Mouse (Mus musculus) lung, embryonic 16.5 days (tissue): ENCODE measurements around the gene Phf13. TPM values are rescaled to one million over a fixed set of nuclear protein-coding genes. Genes with fewer than 3 reads are reported as not detected.

Experiments
- ATAC-seq: fragments of 200-750 bp; cut with Nextera tagmentation; 2 replicates; pipeline ENCODE4 v1.8.0; 2017; ENCODE audit warnings: low read depth, mild to moderate bottlenecking, moderate library complexity
- H3K27ac ChIP-seq: fragments of 300-500 bp; sonication (generic); 2 replicates; pipeline ENCODE4 v1.5.1; 2014; ENCODE audit warnings: mild to moderate bottlenecking, control low read depth, low read length
- H3K27me3 ChIP-seq: fragments of 300-500 bp; sonication (generic); 2 replicates; pipeline ENCODE4 v1.6.1; 2014; ENCODE audit warnings: low read depth, low read length, mixed read lengths; ENCODE audit not compliant: control insufficient read depth, insufficient read depth
- H3K36me3 ChIP-seq: fragments of 300-500 bp; sonication (generic); 2 replicates; pipeline ENCODE4 v1.6.1; 2014; ENCODE audit warnings: low read length; ENCODE audit not compliant: control insufficient read depth, insufficient read depth
- H3K4me1 ChIP-seq: fragments of 300-500 bp; sonication (generic); replicated peaks from 2 replicates; pipeline ENCODE4 v1.6.1; 2014; ENCODE audit warnings: low read length, mixed read lengths; ENCODE audit not compliant: control insufficient read depth, insufficient read depth
- H3K4me2 ChIP-seq: fragments of 300-500 bp; sonication (generic); 2 replicates; pipeline ENCODE4 v1.6.1; 2014; ENCODE audit warnings: low read depth, low read length, control low read depth
- H3K4me3 ChIP-seq: fragments of 300-500 bp; sonication (generic); 2 replicates; pipeline ENCODE4 v1.5.1; 2014; ENCODE audit warnings: mild to moderate bottlenecking, low read length, control low read depth
- H3K9ac ChIP-seq: fragments of 300-500 bp; sonication (generic); 2 replicates; pipeline ENCODE4 v1.6.1; 2014; ENCODE audit warnings: low read length, control low read depth
- H3K9me3 ChIP-seq: fragments of 300-500 bp; sonication (generic); 2 replicates; pipeline ENCODE4 v1.6.1; 2016; ENCODE audit warnings: low read length; ENCODE audit not compliant: control insufficient read depth
- WGBS: fragments of 180-500 bp; shearing (Covaris S2); extraction: QIAGEN DNeasy Blood & Tissue Kit; methylation state at CpG from one replicate; pipeline ENCODE4 v1.1.7; 2014; 5-methylcytosine and 5-hydroxymethylcytosine counted together
- polyA plus RNA-seq: library from polyadenylated mRNA; unstranded; fragments of >200 nt; fragmentation: Nextera tagmentation; extraction: Ambion mirVana; gene quantifications from 2 replicates; pipeline ENCODE4 v1.2.1, GENCODE M21; 2015

Phf13 gene
- polyA plus RNA-seq, 1 experiment from 2014 or later, result 26.8 TPM

DNA sequence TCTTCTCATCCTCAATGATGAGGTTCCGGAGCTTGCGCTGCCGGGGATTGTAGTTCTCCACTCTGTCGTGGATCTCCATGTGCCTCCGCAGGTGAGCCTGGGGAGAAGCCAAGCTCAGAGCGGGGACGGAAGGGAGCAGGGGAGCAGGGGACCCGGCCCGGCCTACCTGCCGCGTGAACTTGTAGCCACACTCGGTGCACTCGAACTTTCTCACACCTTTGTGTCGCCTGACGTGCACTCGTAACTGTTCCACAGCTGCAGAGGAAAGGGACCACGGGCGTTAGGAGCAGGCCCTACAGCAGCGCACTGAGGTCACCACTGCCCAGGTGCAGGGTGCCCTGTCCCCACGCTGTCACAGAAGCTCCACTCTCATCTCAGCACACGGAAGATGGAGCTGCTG, 24.0 kb upstream of the Phf13 start:
- no peak for ATAC-seq
- Histone ChIP-seq H3K27me3 (no peaks in the 10 kb centered on the region), H3K36me3 (peaks cover 53% of the 10 kb centered on the region)

DNA sequence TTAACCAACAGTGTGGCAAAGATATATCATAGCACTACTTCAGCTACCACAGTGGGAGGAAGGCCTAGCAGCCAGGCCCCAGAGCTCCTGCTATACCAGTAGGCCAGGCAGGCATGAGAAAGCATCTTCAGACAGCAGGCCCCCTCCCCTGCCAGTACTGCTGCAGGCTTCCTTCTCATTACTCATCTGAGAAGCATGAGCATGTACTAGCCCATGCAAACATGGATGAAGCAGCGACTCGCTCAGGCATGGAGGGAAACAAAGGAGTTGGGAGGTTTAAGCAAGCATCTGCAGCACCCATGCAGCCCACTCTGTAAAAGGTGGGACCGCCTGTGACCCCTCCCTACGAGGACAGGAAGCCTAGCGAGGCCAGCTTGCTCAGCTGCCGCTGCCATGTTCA, 23.0 kb upstream of the Phf13 start:
- no peak overlapping the region for H3K27ac ChIP-seq
- peaks cover 61% of the 10 kb centered on the region for H3K36me3 ChIP-seq
- no peak overlapping the region for H3K9ac ChIP-seq
- peaks cover 7% of the 10 kb centered on the region; the same call in 1 of the 2 replicates for H3K4me1 ChIP-seq
- no peak overlapping the region for H3K4me3 ChIP-seq
- no peak for ATAC-seq
- no peak overlapping the region for H3K4me2 ChIP-seq
- no peaks in the 10 kb centered on the region for H3K27me3 ChIP-seq
- WGBS, result 78% methylated on average over 6 of the region's 6 CpGs
- H3K9me3 ChIP-seq, result no peaks in the 10 kb centered on the region

More for the DNA sequence above, 24.0 kb upstream of the Phf13 start:
- peaks cover 13% of the 10 kb centered on the region for H3K4me1 ChIP-seq
- no peaks in the 10 kb centered on the region for H3K9me3 ChIP-seq
- no peak overlapping the region for H3K4me3 ChIP-seq
- WGBS, result 86% methylated on average over 21 of the region's 21 CpGs
- H3K27ac ChIP-seq, result no peak overlapping the region
- no peak overlapping the region for H3K4me2 ChIP-seq
- H3K9ac ChIP-seq, result no peak overlapping the region

- Histone ChIP-seq H3K4me1 (peaks cover 24% of the 10 kb centered on the region), H3K4me3 (no peak overlapping the region), H3K27me3 (no peaks in the 10 kb centered on the region), H3K4me2 (no peak overlapping the region), H3K9ac (no peak overlapping the region), H3K9me3 (no peaks in the 10 kb centered on the region), H3K27ac (no peak overlapping the region), H3K36me3 (peaks cover 27% of the 10 kb centered on the region)
- WGBS, result 77% methylated on average over 12 of the region's 12 CpGs
- ATAC-seq, result no peak
Measured at GRCm38 (mm10) chr4:152013036-152013813, 17.2 kb upstream of the Phf13 start.

GRCm38 (mm10) chr4:152012109-152012508, 16.1 kb upstream of the Phf13 start:
- 87% methylated on average over 16 of the region's 16 CpGs for WGBS
- H3K36me3 ChIP-seq, result peaks cover 24% of the 10 kb centered on the region
- no peak overlapping the region for H3K27ac ChIP-seq
- H3K9me3 ChIP-seq, result no peaks in the 10 kb centered on the region
- H3K4me1 ChIP-seq, result peaks cover 33% of the 10 kb centered on the region
- no peaks in the 10 kb centered on the region for H3K27me3 ChIP-seq
- no peak overlapping the region for H3K4me3 ChIP-seq
- no peak overlapping the region for H3K9ac ChIP-seq
- no peak overlapping the region for H3K4me2 ChIP-seq
- no peak for ATAC-seq

DNA sequence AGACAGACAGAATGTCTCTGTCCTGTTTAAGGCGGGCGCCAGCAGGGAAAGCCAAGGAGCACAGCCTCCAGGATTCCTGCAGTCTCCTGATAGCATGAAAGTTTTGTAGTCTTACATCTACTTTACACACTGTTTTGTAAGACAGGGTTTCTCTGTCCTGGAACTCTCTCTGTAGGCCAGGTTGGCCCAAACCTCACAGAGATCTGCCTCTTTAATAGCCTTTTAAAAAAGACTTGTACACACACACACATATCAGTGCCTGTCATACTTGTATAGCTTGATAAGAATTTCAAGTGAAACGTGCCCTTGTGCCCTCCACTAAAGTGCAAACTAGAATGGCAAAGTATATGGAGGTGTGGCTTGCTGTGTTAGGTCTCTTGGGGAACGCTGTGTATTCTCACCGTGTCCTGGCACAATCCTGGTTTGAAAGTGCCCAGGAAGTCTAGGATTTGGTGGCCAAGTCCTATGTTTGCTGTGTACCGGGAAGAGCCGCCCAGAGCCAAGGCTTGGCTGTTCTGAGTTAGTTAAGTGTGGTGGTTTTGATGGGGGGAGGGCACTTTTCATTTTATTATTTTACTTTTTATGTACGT, 15.2 kb upstream of the Phf13 start:
- H3K36me3 ChIP-seq, result peaks cover 24% of the 10 kb centered on the region
- 52% methylated on average over 8 of the region's 8 CpGs for WGBS
- H3K4me3 ChIP-seq, result peak overlapping the region; percentile 79
- H3K27me3 ChIP-seq, result no peaks in the 10 kb centered on the region
- no peaks in the 10 kb centered on the region for H3K9me3 ChIP-seq
- H3K9ac ChIP-seq, result peak overlapping the region; percentile 77
- peak overlapping the region; percentile 95 for H3K4me2 ChIP-seq
- peaks cover 36% of the 10 kb centered on the region for H3K4me1 ChIP-seq
- peak overlapping the region; percentile 96 for H3K27ac ChIP-seq
- ATAC-seq, result no peak

GRCm38 (mm10) chr4:152010707-152011134, 14.7 kb upstream of the Phf13 start:
- 10% methylated on average over 13 of the region's 13 CpGs for WGBS
- peaks cover 19% of the 10 kb centered on the region for H3K36me3 ChIP-seq
- H3K27ac ChIP-seq, result peak overlapping the region; percentile 96
- no peaks in the 10 kb centered on the region for H3K27me3 ChIP-seq
- H3K9me3 ChIP-seq, result no peaks in the 10 kb centered on the region
- ATAC-seq, result no peak
- H3K4me1 ChIP-seq, result peaks cover 36% of the 10 kb centered on the region
- H3K4me3 ChIP-seq, result peak overlapping the region; percentile 79
- peak overlapping the region; percentile 77 for H3K9ac ChIP-seq
- peak overlapping the region; percentile 95 for H3K4me2 ChIP-seq

GRCm38 (mm10) chr4:152010091-152010706, 14.1 kb upstream of the Phf13 start:
- WGBS, result 2% methylated on average over 10 of the region's 10 CpGs
- ATAC-seq, result peak; percentile 5; the same call in 1 of the 2 replicates
- Histone ChIP-seq H3K27me3 (no peaks in the 10 kb centered on the region), H3K9me3 (no peaks in the 10 kb centered on the region), H3K4me2 (peak overlapping the region; percentile 95), H3K9ac (peak overlapping the region; percentile 77), H3K4me3 (peak overlapping the region; percentile 79), H3K4me1 (peaks cover 36% of the 10 kb centered on the region), H3K36me3 (peaks cover 15% of the 10 kb centered on the region), H3K27ac (peak overlapping the region; percentile 96)

DNA sequence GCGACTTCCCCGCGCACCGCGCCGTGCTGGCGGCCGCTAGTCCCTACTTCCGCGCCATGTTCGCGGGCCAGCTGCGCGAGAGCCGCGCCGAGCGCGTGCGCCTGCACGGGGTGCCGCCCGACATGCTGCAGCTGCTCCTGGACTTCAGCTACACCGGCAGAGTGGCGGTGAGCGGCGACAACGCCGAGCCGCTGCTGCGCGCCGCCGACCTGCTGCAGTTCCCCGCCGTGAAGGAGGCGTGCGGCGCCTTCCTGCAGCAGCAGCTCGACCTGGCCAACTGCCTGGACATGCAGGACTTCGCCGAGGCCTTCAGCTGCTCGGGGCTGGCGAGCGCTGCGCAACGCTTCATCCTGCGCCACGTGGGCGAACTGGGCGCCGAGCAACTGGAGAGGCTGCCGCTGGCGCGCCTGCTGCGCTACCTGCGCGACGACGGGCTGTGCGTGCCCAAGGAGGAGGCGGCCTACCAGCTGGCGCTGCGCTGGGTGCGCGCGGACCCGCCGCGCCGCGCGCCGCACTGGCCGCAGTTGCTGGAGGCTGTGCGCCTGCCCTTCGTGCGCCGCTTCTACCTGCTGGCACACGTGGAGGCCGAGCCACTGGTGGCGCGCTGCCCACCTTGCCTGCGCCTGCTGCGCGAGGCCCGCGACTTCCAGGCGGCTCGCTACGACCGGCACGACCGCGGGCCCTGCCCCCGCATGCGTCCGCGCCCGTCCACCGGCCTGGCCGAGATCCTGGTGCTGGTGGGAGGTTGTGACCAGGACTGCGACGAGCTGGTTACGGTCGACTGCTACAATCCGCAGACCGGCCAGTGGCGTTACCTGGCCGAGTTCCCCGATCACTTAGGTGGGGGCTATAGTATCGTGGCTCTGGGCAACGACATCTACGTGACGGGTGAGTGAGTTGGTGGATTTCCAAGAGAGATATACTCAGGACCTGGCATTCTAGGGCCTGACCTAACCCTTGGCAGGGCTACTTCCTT, 13.3 kb upstream of the Phf13 start:
- Histone ChIP-seq H3K4me2 (peak overlapping the region; percentile 95), H3K36me3 (peaks cover 8% of the 10 kb centered on the region; the same call in 1 of the 2 replicates), H3K4me1 (peaks cover 36% of the 10 kb centered on the region), H3K27me3 (no peaks in the 10 kb centered on the region), H3K4me3 (peak overlapping the region; percentile 79), H3K27ac (peak overlapping the region; percentile 96), H3K9ac (peak overlapping the region; percentile 77), H3K9me3 (no peaks in the 10 kb centered on the region)
- WGBS, result under 1% methylated on average over 99 of the region's 115 CpGs
- peak; percentile 80 for ATAC-seq
